Mouse (Mus musculus) splenic B cell, adult 2 months (primary cell): Measurements from ENCODE around the gene Wdr92.
A peak's percentile ranks its signal among the peaks of the same experiment; 100 is the strongest.
"Not testable (repeated sequence)": the region's sequence is repeated elsewhere in the genome, so short reads cannot be mapped to it uniquely, and the experiment has no call there.

Source experiments
- DNase-seq: peaks from one replicate; pipeline ENCODE4 v3.0.0-alpha.2; 2011; ENCODE audit warnings: low read depth, low spot score
- H3K27me3 ChIP-seq: 2 replicates; pipeline ENCODE4 v1.6.1; 2012; ENCODE audit warnings: mild to moderate bottlenecking, low read length, moderate library complexity, mixed read lengths; ENCODE audit not compliant: control insufficient read depth, poor library complexity, insufficient read depth, severe bottlenecking
- H3K36me3 ChIP-seq: 2 replicates; pipeline ENCODE4 v1.6.1; 2012; ENCODE audit warnings: mild to moderate bottlenecking, low read length, moderate library complexity, mixed read lengths; ENCODE audit not compliant: control insufficient read depth, poor library complexity, insufficient read depth, severe bottlenecking

Gene Wdr92

GRCm38 (mm10) chr11:17238598-17238997 lies 56.7 kb downstream of the Wdr92 start:
- DNase-seq, H3K27me3 ChIP-seq, H3K36me3 ChIP-seq: not testable (repeated sequence)

- H3K36me3 ChIP-seq = 0 out of 2 replicates have a peak, but pooled peaks cover 2% of the 10 kb centered on the region
- no peaks in the 10 kb centered on the region; the same call in 1 of the 2 replicates for H3K27me3 ChIP-seq
- DNase-seq = no peak
These were observed 66.8 kb downstream of the Wdr92 start for GRCm38 (mm10) chr11:17248715-17249114.

- Histone ChIP-seq H3K27me3 (no peaks in the 10 kb centered on the region), H3K36me3 (no peaks in the 10 kb centered on the region)
- DNase-seq = no peak
These were observed 75.0 kb downstream of the Wdr92 start for GRCm38 (mm10) chr11:17256813-17257365.

GRCm38 (mm10) chr11:17257443-17257842 lies 75.5 kb downstream of the Wdr92 start, which contains the start of gene C1d:
Gene C1d, plus strand, starts transcription at chr11:17257579.
- H3K27me3 ChIP-seq = no peaks in the 10 kb centered on the region
- DNase-seq = peak; percentile 97
- no peaks in the 10 kb centered on the region for H3K36me3 ChIP-seq

- Histone ChIP-seq H3K36me3 (no peaks in the 10 kb centered on the region), H3K27me3 (no peaks in the 10 kb centered on the region)
- DNase-seq = peak; percentile 68
These were observed 76.0 kb downstream of the Wdr92 start for GRCm38 (mm10) chr11:17257861-17258260.

GRCm38 (mm10) chr11:17267176-17267575 lies 85.3 kb downstream of the Wdr92 start:
- H3K27me3 ChIP-seq = no peaks in the 10 kb centered on the region
- no peaks in the 10 kb centered on the region for H3K36me3 ChIP-seq
- no peak for DNase-seq

- Histone ChIP-seq H3K36me3 (no peaks in the 10 kb centered on the region), H3K27me3 (no peaks in the 10 kb centered on the region)
- no peak for DNase-seq
These were observed 86.9 kb downstream of the Wdr92 start for GRCm38 (mm10) chr11:17268801-17269200.

- no peaks in the 10 kb centered on the region for H3K27me3 ChIP-seq
- no peaks in the 10 kb centered on the region for H3K36me3 ChIP-seq
- DNase-seq = peak; percentile 70
These were observed 98.1 kb downstream of the Wdr92 start for GRCm38 (mm10) chr11:17279959-17280358.
